11 mouse cellular contexts compared by ENCODE assay signal in genomic region chr6:95596766-95597750, GRCm38 (mm10).
A peak's percentile ranks its signal among the peaks of the same experiment; 100 is the strongest.
DNase-seq lines count a peak whose midpoint lies in the region; ATAC-seq lines count a peak whose summit lies in the region.
"Had no signal": no experiment of that assay in that cellular context is flagged by ENCODE, and none has a peak within 500 bp of the region (broad histone marks: within the 10 kb centered on the region; RNA-seq: fewer than 3 reads in every experiment).

No protein-coding gene starts in this region.

- no peak overlapping the region for H3K27ac ChIP-seq in lung, embryonic 15.5 days
- H3K27ac ChIP-seq in kidney, embryonic 16.5 days (ENCODE audit: low read length) = peak overlapping the region; percentile 45
- no peak overlapping the region for H3K27ac ChIP-seq in stomach, embryonic 16.5 days (ENCODE audit: low read length)
- H3K27ac ChIP-seq in intestine, embryonic 16.5 days (ENCODE audit: low read length) = no peak overlapping the region
- H3K27ac ChIP-seq: limb, embryonic 12.5 days had no signal

- H3K9me3 ChIP-seq in lung, embryonic 15.5 days = no peaks in the 10 kb centered on the region
- H3K9me3 ChIP-seq in kidney, embryonic 16.5 days (ENCODE audit: low read length) = no peaks in the 10 kb centered on the region
- no peaks in the 10 kb centered on the region for H3K9me3 ChIP-seq in stomach, embryonic 16.5 days (replicated peaks; ENCODE audit: control insufficient read depth, low read length)
- no peaks in the 10 kb centered on the region for H3K9me3 ChIP-seq in intestine, embryonic 16.5 days (ENCODE audit: control insufficient read depth, low read length)
- H3K9me3 ChIP-seq: limb, embryonic 12.5 days had no signal

- DNase-seq in adrenal gland, adult 8-10 months = peak; percentile 3
- no peak for DNase-seq in adrenal gland, adult 18-20 months (ENCODE audit: low spot score in 2 of 2)
- DNase-seq in lung, adult 18-20 months = no peak
- no peak for DNase-seq in thymus, adult 18-20 months
- DNase-seq: spleen, adult 18-20 months had no signal

- no peaks in the 10 kb centered on the region for H3K36me3 ChIP-seq in lung, embryonic 15.5 days
- H3K36me3 ChIP-seq in kidney, embryonic 16.5 days (ENCODE audit: insufficient read depth, low read length) = no peaks in the 10 kb centered on the region
- no peaks in the 10 kb centered on the region; the same call in 1 of the 2 replicates for H3K36me3 ChIP-seq in stomach, embryonic 16.5 days (ENCODE audit: control insufficient read depth, insufficient read depth, low read length)
- H3K36me3 ChIP-seq in intestine, embryonic 16.5 days (ENCODE audit: control insufficient read depth, insufficient read depth, low read length) = no peaks in the 10 kb centered on the region; the same call in 1 of the 2 replicates

- peaks cover 10% of the 10 kb centered on the region for H3K4me1 ChIP-seq in lung, embryonic 15.5 days
- peaks cover 22% of the 10 kb centered on the region for H3K4me1 ChIP-seq in kidney, embryonic 16.5 days (ENCODE audit: insufficient read depth, low read length)
- H3K4me1 ChIP-seq in stomach, embryonic 16.5 days (ENCODE audit: control insufficient read depth, insufficient read depth, low read length) = no peaks in the 10 kb centered on the region
- H3K4me1 ChIP-seq in intestine, embryonic 16.5 days (ENCODE audit: control insufficient read depth, insufficient read depth, low read length) = 0 out of 2 replicates have a peak, but pooled peaks cover 2% of the 10 kb centered on the region

- WGBS in lung, embryonic 15.5 days = 51% methylated on average over 15 of the region's 15 CpGs
- 42% methylated on average over 15 of the region's 15 CpGs for WGBS in kidney, embryonic 16.5 days
- 65% methylated on average over 15 of the region's 15 CpGs for WGBS in stomach, embryonic 16.5 days
- 78% methylated on average over 15 of the region's 15 CpGs for WGBS in intestine, embryonic 16.5 days

- no peaks in the 10 kb centered on the region for H3K27me3 ChIP-seq in lung, embryonic 15.5 days
- no peaks in the 10 kb centered on the region for H3K27me3 ChIP-seq in kidney, embryonic 16.5 days (ENCODE audit: insufficient read depth, low read length)
- no peaks in the 10 kb centered on the region for H3K27me3 ChIP-seq in stomach, embryonic 16.5 days (ENCODE audit: control insufficient read depth, insufficient read depth, low read length)
- no peaks in the 10 kb centered on the region for H3K27me3 ChIP-seq in intestine, embryonic 16.5 days (replicated peaks; ENCODE audit: control insufficient read depth, insufficient read depth, low read length)
- H3K27me3 ChIP-seq: limb, embryonic 12.5 days had no signal

- peak; percentile 82 for ATAC-seq in lung, embryonic 15.5 days (ENCODE audit: borderline replicate concordance, extremely low read depth, low FRiP score, low TSS enrichment)
- ATAC-seq in kidney, embryonic 16.5 days (ENCODE audit: low FRiP score, low TSS enrichment) = peak; percentile 84
- ATAC-seq in stomach, embryonic 16.5 days (ENCODE audit: insufficient read depth, low FRiP score) = peak; percentile 56; the same call in 1 of the 2 replicates
- no peak for ATAC-seq in intestine, embryonic 16.5 days
- ATAC-seq: forebrain, embryonic 14.5 days had no signal

- no peak overlapping the region for H3K4me2 ChIP-seq in lung, embryonic 15.5 days
- no peak overlapping the region for H3K4me2 ChIP-seq in kidney, embryonic 16.5 days (replicated peaks; ENCODE audit: low read depth, low read length)
- no peak overlapping the region for H3K4me2 ChIP-seq in stomach, embryonic 16.5 days (ENCODE audit: low read depth, low read length)
- no peak overlapping the region for H3K4me2 ChIP-seq in intestine, embryonic 16.5 days (ENCODE audit: low read depth, low read length)
- H3K4me2 ChIP-seq: limb, embryonic 12.5 days had no signal

- no peak overlapping the region for H3K4me3 ChIP-seq in lung, embryonic 15.5 days
- no peak overlapping the region for H3K4me3 ChIP-seq in kidney, embryonic 16.5 days (ENCODE audit: low read length)
- no peak overlapping the region for H3K4me3 ChIP-seq in stomach, embryonic 16.5 days (replicated peaks; ENCODE audit: low read length)
- H3K4me3 ChIP-seq in intestine, embryonic 16.5 days (ENCODE audit: low read length) = no peak overlapping the region
- H3K4me3 ChIP-seq: limb, embryonic 12.5 days had no signal

- H3K9ac ChIP-seq in lung, embryonic 15.5 days = no peak overlapping the region
- H3K9ac ChIP-seq in kidney, embryonic 16.5 days (replicated peaks; ENCODE audit: low read length) = no peak overlapping the region
- no peak overlapping the region for H3K9ac ChIP-seq in stomach, embryonic 16.5 days (ENCODE audit: low read length)
- H3K9ac ChIP-seq in intestine, embryonic 16.5 days (ENCODE audit: low read depth, low read length) = no peak overlapping the region
- H3K9ac ChIP-seq: limb, embryonic 12.5 days had no signal
